Comparison of ENCODE assay signal across 8 mouse cellular contexts in genomic region chr7:6659605-6660004, GRCm38 (mm10). TPM values are rescaled to one million over a fixed set of nuclear protein-coding genes. Genes with fewer than 3 reads are reported as not detected.
A peak's percentile ranks its signal among the peaks of the same experiment; 100 is the strongest.
DNase-seq lines count a peak whose midpoint lies in the region; ATAC-seq and TF ChIP-seq lines count a peak whose summit lies in the region.

No protein-coding gene starts in this region.

- no peak overlapping the region for H3K4me2 ChIP-seq in liver, embryonic 11.5 days
- no peak overlapping the region for H3K4me2 ChIP-seq in kidney, embryonic 16.5 days (replicated peaks; ENCODE audit: low read depth, low read length)

- no peaks in the 10 kb centered on the region; the same call in 1 of the 2 replicates for H3K9me3 ChIP-seq in liver, embryonic 11.5 days (ENCODE audit: control insufficient read depth, low read length)
- no peaks in the 10 kb centered on the region for H3K9me3 ChIP-seq in kidney, embryonic 16.5 days (ENCODE audit: low read length)

- H3K4me1 ChIP-seq in liver, adult 2 months (ENCODE audit: control insufficient read depth, insufficient read depth, low read length) = no peaks in the 10 kb centered on the region
- no peaks in the 10 kb centered on the region for H3K4me1 ChIP-seq in liver, embryonic 11.5 days (replicated peaks; ENCODE audit: control insufficient read depth, insufficient read depth, low read length)
- no peaks in the 10 kb centered on the region for H3K4me1 ChIP-seq in kidney, embryonic 16.5 days (ENCODE audit: insufficient read depth, low read length)

- no peak overlapping the region for H3K27ac ChIP-seq in liver, adult 2 months (replicated peaks; ENCODE audit: insufficient read depth, low read depth, low read length)
- H3K27ac ChIP-seq in liver, embryonic 11.5 days (ENCODE audit: low read depth, low read length) = no peak overlapping the region
- no peak overlapping the region for H3K27ac ChIP-seq in kidney, embryonic 16.5 days (ENCODE audit: low read length)

- WGBS in liver, adult 2 months = 15% methylated on average over 2 of the region's 2 CpGs
- WGBS in liver, embryonic 11.5 days = 26% methylated on average over 2 of the region's 2 CpGs
- WGBS in kidney, embryonic 16.5 days = 21% methylated on average over 2 of the region's 2 CpGs

- no peaks in the 10 kb centered on the region for H3K36me3 ChIP-seq in liver, adult 2 months (ENCODE audit: control insufficient read depth, insufficient read depth, low read length)
- no peaks in the 10 kb centered on the region for H3K36me3 ChIP-seq in liver, embryonic 11.5 days (ENCODE audit: control insufficient read depth, insufficient read depth, low read length)
- no peaks in the 10 kb centered on the region for H3K36me3 ChIP-seq in kidney, embryonic 16.5 days (ENCODE audit: insufficient read depth, low read length)

- no peaks in the 10 kb centered on the region for H3K27me3 ChIP-seq in liver, adult 2 months (ENCODE audit: control insufficient read depth, insufficient read depth, low read length)
- H3K27me3 ChIP-seq in liver, embryonic 11.5 days (replicated peaks; ENCODE audit: control insufficient read depth, insufficient read depth, low read length) = no peaks in the 10 kb centered on the region
- H3K27me3 ChIP-seq in kidney, embryonic 16.5 days (ENCODE audit: insufficient read depth, low read length) = no peaks in the 10 kb centered on the region

- no peak for TF ChIP-seq POLR2A in liver, adult 2 months (IDR thresholded peaks at IDR 0.05; ENCODE audit: extremely low read depth, insufficient read depth, low read length)

- no peak for TF ChIP-seq CTCF in liver, adult 2 months (IDR thresholded peaks at IDR 0.05; ENCODE audit: low read depth, low read length)

- DNase-seq in cerebellum, adult 18-20 months = peak; percentile 15 to 27
- no peak for DNase-seq in cerebellum, adult 11-12 months
- peak; percentile 10 for DNase-seq in liver, adult 2 months (ENCODE audit: extremely low read depth, low read depth, low spot score)
- DNase-seq in liver, embryonic 11.5 days (ENCODE audit: low spot score) = no peak
- DNase-seq in cerebellum, adult 9-10 months = peak; percentile 24
- peak; percentile 33 for DNase-seq in retina, postnatal 7 days (ENCODE audit: low read depth, low spot score)
- no peak for DNase-seq in thymus, postnatal 36 days

- no peaks in the 10 kb centered on the region for H3K79me2 ChIP-seq in liver, adult 2 months (ENCODE audit: control insufficient read depth, insufficient read depth, low read length)

- no peak for ATAC-seq in liver, embryonic 11.5 days (replicated peaks; ENCODE audit: low FRiP score)
- peak; percentile 65; the same call in 1 of the 2 replicates for ATAC-seq in kidney, embryonic 16.5 days (ENCODE audit: low FRiP score, low TSS enrichment)

- no peak overlapping the region for H3K4me3 ChIP-seq in liver, adult 2 months (ENCODE audit: insufficient read depth, low read depth, low read length)
- no peak overlapping the region for H3K4me3 ChIP-seq in liver, embryonic 11.5 days (ENCODE audit: low read depth, low read length)
- no peak overlapping the region for H3K4me3 ChIP-seq in kidney, embryonic 16.5 days (ENCODE audit: low read length)

- H3K9ac ChIP-seq in liver, adult 2 months (ENCODE audit: low read depth, low read length) = no peak overlapping the region
- H3K9ac ChIP-seq in liver, embryonic 11.5 days (ENCODE audit: low read depth, low read length) = no peak overlapping the region
- H3K9ac ChIP-seq in kidney, embryonic 16.5 days (replicated peaks; ENCODE audit: low read length) = no peak overlapping the region

RNA-seq across cellular contexts. Expression of gene Zim1, which starts 36.6 kb away (rescaled TPM):
- total RNA-seq in liver, adult 2 months (2014; rRNA removed) = under 0.01 and 0.07 TPM in 2 replicates
- polyA plus RNA-seq in liver, adult 2 months (2012; rRNA removed) = 0.01 TPM in 1 of 2 replicates, not detected in the other
- 6.8 and 8.3 TPM in 2 replicates for polyA plus RNA-seq in liver, embryonic 11.5 days (2014; fragmentation: Nextera tagmentation; extraction: Ambion mirVana)
- 3.1 and 3.8 TPM in 2 replicates for polyA plus RNA-seq in kidney, embryonic 16.5 days (2015; fragmentation: Nextera tagmentation; extraction: Ambion mirVana)

Comparison
In these comparisons a context has a peak if more than half of its experiments do, and no peak if none do; other contexts are left out.
1. DNase-seq: peak in cerebellum, adult 18-20 months (2 of 2), liver, adult 2 months (single experiment), cerebellum, adult 9-10 months (single experiment) and retina, postnatal 7 days (single experiment); none in cerebellum, adult 11-12 months (single experiment), liver, embryonic 11.5 days (single experiment) and thymus, postnatal 36 days (0 of 2).